Mouse (Mus musculus): ENCODE data around the gene Drap1. TPM values are rescaled to one million over a fixed set of nuclear protein-coding genes. Genes with fewer than 3 reads are reported as not detected.

The Drap1 gene
- polyA plus RNA-seq, 1 experiment from 2014 or later: 246 TPM

DNA sequence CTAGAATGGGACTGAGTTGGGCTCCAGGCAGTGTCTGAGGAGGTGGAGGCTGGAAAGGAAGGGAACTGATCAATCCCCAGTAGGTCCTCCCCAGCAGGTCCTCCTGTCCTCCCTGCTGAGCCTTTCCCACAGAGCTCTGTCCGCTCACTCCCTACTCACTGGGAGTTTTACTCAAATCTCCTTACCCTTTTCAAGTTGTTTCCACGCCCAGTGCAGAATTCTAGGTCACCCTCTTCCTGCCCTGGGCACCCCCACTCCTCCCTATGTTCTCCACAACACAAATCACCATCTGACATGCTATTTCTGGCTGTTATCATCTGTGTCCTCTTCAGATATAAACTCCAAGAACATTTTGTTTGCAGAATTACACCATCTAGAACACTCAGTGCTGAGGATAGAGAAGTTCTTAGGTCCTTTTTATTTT lies 10.2 kb downstream of the Drap1 start:
- H3K27ac ChIP-seq: no peak overlapping the region
- H3K4me3 ChIP-seq (replicated peaks; ENCODE audit: low read depth, low read length): no peak overlapping the region
- H3K4me1 ChIP-seq (replicated peaks; ENCODE audit: insufficient read depth, low read length): no peaks in the 10 kb centered on the region
- H3K9ac ChIP-seq (ENCODE audit: low read depth, low read length): no peak overlapping the region
- no peaks in the 10 kb centered on the region for H3K27me3 ChIP-seq (ENCODE audit: insufficient read depth, low read length)
- WGBS: 46% methylated on average over 2 of the region's 2 CpGs
- H3K4me2 ChIP-seq (ENCODE audit: low read length): no peak overlapping the region
- no peak for DNase-seq (ENCODE audit: low spot score)
- H3K36me3 ChIP-seq (ENCODE audit: insufficient read depth, low read length): 0 out of 2 replicates have a peak, but pooled peaks cover 2% of the 10 kb centered on the region
- TF ChIP-seq CTCF (IDR thresholded peaks at IDR 0.05; ENCODE audit: low read depth): no peak
- no peak for ATAC-seq (replicated peaks; ENCODE audit: low FRiP score, low read depth)
- H3K9me3 ChIP-seq (replicated peaks; ENCODE audit: low read length): no peaks in the 10 kb centered on the region

DNA sequence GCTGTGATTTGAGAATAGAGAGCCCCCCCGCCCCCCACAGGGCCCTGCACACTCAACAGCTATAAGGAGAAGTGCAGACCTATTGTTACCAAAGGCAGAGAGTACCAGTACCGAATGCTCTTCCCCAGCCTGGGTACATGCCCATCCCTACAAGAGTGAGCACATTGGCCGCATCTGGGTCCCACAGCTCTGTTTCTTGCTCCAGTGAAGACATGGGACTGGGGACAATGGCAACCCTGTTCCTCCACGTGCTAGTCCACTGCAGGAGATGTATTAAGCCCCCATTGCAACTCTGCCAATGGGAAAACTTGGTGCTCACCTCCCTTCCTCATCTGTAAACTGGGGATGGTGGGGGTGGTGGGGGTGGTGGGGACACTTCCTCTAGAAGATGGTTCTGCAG lies 10.9 kb downstream of the Drap1 start:
- no peak overlapping the region for H3K4me3 ChIP-seq (replicated peaks; ENCODE audit: low read depth, low read length)
- TF ChIP-seq CTCF (IDR thresholded peaks at IDR 0.05; ENCODE audit: low read depth): no peak
- no peaks in the 10 kb centered on the region for H3K27me3 ChIP-seq (ENCODE audit: insufficient read depth, low read length)
- no peak overlapping the region for H3K27ac ChIP-seq
- no peak overlapping the region for H3K9ac ChIP-seq (ENCODE audit: low read depth, low read length)
- WGBS: 73% methylated on average over 4 of the region's 4 CpGs
- H3K36me3 ChIP-seq (ENCODE audit: insufficient read depth, low read length): 0 out of 2 replicates have a peak, but pooled peaks cover 7% of the 10 kb centered on the region
- ATAC-seq (replicated peaks; ENCODE audit: low FRiP score, low read depth): no peak
- H3K4me2 ChIP-seq (ENCODE audit: low read length): no peak overlapping the region
- DNase-seq (ENCODE audit: low spot score): no peak
- H3K4me1 ChIP-seq (replicated peaks; ENCODE audit: insufficient read depth, low read length): no peaks in the 10 kb centered on the region; the same call in 1 of the 2 replicates
- no peaks in the 10 kb centered on the region for H3K9me3 ChIP-seq (replicated peaks; ENCODE audit: low read length)

GRCm38 (mm10) chr19:5411961-5412360 lies 12.8 kb downstream of the Drap1 start:
- no peak for ATAC-seq (replicated peaks; ENCODE audit: low FRiP score, low read depth)
- WGBS: 58% methylated on average over 5 of the region's 5 CpGs
- Histone ChIP-seq H3K27me3 (ENCODE audit: insufficient read depth, low read length) (no peaks in the 10 kb centered on the region), H3K36me3 (ENCODE audit: insufficient read depth, low read length) (0 out of 2 replicates have a peak, but pooled peaks cover 6% of the 10 kb centered on the region), H3K4me3 (replicated peaks; ENCODE audit: low read depth, low read length) (no peak overlapping the region), H3K4me2 (ENCODE audit: low read length) (no peak overlapping the region), H3K27ac (no peak overlapping the region), H3K9me3 (replicated peaks; ENCODE audit: low read length) (no peaks in the 10 kb centered on the region), H3K9ac (ENCODE audit: low read depth, low read length) (no peak overlapping the region), H3K4me1 (replicated peaks; ENCODE audit: insufficient read depth, low read length) (no peaks in the 10 kb centered on the region; the same call in 1 of the 2 replicates)
- no peak for TF ChIP-seq CTCF (IDR thresholded peaks at IDR 0.05; ENCODE audit: low read depth)
- no peak for DNase-seq (ENCODE audit: low spot score)

DNA sequence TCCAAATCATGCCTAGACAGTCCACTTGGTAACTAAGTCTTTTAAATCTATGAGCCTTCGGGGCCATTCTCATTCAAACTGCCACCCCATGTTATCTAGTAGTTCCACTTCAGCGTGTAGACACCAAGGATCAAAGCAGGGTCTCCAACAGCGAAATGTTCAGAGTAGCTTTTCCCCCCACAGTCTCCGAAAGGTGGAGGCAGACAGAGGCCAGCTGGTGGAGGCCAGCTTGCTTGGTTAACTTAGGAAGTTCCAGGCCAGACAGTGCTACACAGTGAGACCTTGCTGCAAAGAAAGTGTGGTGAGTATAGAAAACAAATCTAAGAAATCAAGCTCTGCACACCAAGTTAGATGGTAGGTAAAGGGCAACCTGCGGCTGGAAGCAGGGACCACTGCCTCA lies 14.1 kb downstream of the Drap1 start:
- H3K36me3 ChIP-seq (ENCODE audit: insufficient read depth, low read length): 0 out of 2 replicates have a peak, but pooled peaks cover 6% of the 10 kb centered on the region
- H3K4me3 ChIP-seq (replicated peaks; ENCODE audit: low read depth, low read length): no peak overlapping the region
- no peak for TF ChIP-seq CTCF (IDR thresholded peaks at IDR 0.05; ENCODE audit: low read depth)
- no peak overlapping the region for H3K9ac ChIP-seq (ENCODE audit: low read depth, low read length)
- H3K9me3 ChIP-seq (replicated peaks; ENCODE audit: low read length): no peaks in the 10 kb centered on the region
- H3K27ac ChIP-seq: no peak overlapping the region
- H3K4me2 ChIP-seq (ENCODE audit: low read length): no peak overlapping the region
- H3K27me3 ChIP-seq (ENCODE audit: insufficient read depth, low read length): no peaks in the 10 kb centered on the region
- 83% methylated on average over 5 of the region's 5 CpGs for WGBS
- no peak for ATAC-seq (replicated peaks; ENCODE audit: low FRiP score, low read depth)
- peaks cover 3% of the 10 kb centered on the region; the same call in 1 of the 2 replicates for H3K4me1 ChIP-seq (replicated peaks; ENCODE audit: insufficient read depth, low read length)
- no peak for DNase-seq (ENCODE audit: low spot score)

GRCm38 (mm10) chr19:5409068-5409467 lies 15.7 kb downstream of the Drap1 start:
- H3K27me3 ChIP-seq (ENCODE audit: insufficient read depth, low read length): no peaks in the 10 kb centered on the region
- 0 out of 2 replicates have a peak, but pooled peaks cover 6% of the 10 kb centered on the region for H3K36me3 ChIP-seq (ENCODE audit: insufficient read depth, low read length)
- WGBS: 73% methylated on average over 5 of the region's 5 CpGs
- no peak for TF ChIP-seq CTCF (IDR thresholded peaks at IDR 0.05; ENCODE audit: low read depth)
- H3K4me2 ChIP-seq (ENCODE audit: low read length): no peak overlapping the region
- no peak overlapping the region for H3K9ac ChIP-seq (ENCODE audit: low read depth, low read length)
- peak overlapping the region; percentile 73 for H3K27ac ChIP-seq
- peaks cover 4% of the 10 kb centered on the region; the same call in 1 of the 2 replicates for H3K4me1 ChIP-seq (replicated peaks; ENCODE audit: insufficient read depth, low read length)
- no peaks in the 10 kb centered on the region for H3K9me3 ChIP-seq (replicated peaks; ENCODE audit: low read length)
- no peak for ATAC-seq (replicated peaks; ENCODE audit: low FRiP score, low read depth)
- H3K4me3 ChIP-seq (replicated peaks; ENCODE audit: low read depth, low read length): no peak overlapping the region
- no peak for DNase-seq (ENCODE audit: low spot score)

DNA sequence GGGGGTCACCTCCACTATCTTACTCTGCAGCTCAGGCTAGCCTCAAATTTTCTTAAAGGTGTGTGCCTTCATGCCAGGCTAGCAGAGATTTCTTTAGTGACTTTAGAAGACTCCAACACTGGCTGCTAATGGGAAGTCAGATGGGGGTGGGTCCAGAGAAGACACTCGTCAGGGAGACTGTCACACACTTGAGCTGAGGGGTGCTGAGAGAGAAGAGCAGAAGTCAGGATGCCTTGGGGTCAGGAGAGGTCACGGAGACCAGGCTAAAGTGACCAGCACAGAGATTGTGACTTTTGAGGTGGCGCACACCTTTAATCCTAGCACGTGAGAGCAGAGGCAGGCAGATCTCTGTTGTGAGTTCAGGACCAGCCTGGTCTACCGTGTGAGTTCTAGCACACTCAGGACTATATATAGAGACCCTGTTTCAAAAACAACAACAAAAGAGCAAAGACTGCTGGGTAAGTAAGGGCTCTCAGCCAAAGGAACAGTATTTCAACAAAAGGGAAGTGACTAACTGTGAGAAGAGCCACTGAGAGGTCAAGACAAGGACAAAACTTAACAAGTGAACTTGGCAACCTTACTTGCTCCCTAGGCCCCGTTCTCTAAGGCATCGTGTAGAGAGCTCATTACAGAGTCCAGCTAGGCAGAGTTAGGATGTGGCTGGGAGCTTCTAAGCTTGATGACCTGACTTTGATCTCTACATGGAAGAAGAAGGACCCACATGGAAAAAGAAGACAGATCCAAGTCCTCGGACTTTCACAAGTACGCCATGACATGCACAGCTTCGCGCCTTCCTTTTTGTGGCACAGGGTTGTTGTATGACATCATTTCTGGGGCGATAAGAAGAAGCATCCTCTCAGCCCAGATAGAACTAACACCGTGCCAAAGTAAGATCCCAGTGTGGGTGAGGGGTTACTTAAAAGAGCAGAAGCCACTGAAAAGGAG lies 16.4 kb downstream of the Drap1 start:
- no peak overlapping the region for H3K9ac ChIP-seq (ENCODE audit: low read depth, low read length)
- no peaks in the 10 kb centered on the region for H3K27me3 ChIP-seq (ENCODE audit: insufficient read depth, low read length)
- ATAC-seq (replicated peaks; ENCODE audit: low FRiP score, low read depth) (no peak), DNase-seq (ENCODE audit: low spot score) (peak; percentile 56)
- no peak for TF ChIP-seq CTCF (IDR thresholded peaks at IDR 0.05; ENCODE audit: low read depth)
- H3K4me1 ChIP-seq (replicated peaks; ENCODE audit: insufficient read depth, low read length): peaks cover 4% of the 10 kb centered on the region; the same call in 1 of the 2 replicates
- no peak overlapping the region for H3K4me3 ChIP-seq (replicated peaks; ENCODE audit: low read depth, low read length)
- H3K4me2 ChIP-seq (ENCODE audit: low read length): peak overlapping the region; percentile 61
- H3K36me3 ChIP-seq (ENCODE audit: insufficient read depth, low read length): 0 out of 2 replicates have a peak, but pooled peaks cover 6% of the 10 kb centered on the region
- no peaks in the 10 kb centered on the region for H3K9me3 ChIP-seq (replicated peaks; ENCODE audit: low read length)
- H3K27ac ChIP-seq: peak overlapping the region; percentile 98
- WGBS: 81% methylated on average over 13 of the region's 13 CpGs

Measured in kidney, postnatal 0 days (tissue).